Mouse (Mus musculus) ES-E14 (cell line): ENCODE results near the gene Slc25a39.

Experiments used
- HCFC1 ChIP-seq: IDR thresholded peaks from 2 replicates; pipeline ENCODE4 v1.6.1; 2012; ENCODE audit warnings: low read length, inconsistent platforms, borderline replicate concordance; ENCODE audit not compliant: insufficient read depth
- ZC3H11A ChIP-seq: IDR thresholded peaks from 2 replicates; pipeline ENCODE4 v1.6.1; 2012; ENCODE audit warnings: low read depth, mild to moderate bottlenecking, inconsistent platforms, low read length, borderline replicate concordance
- ZNF384 ChIP-seq: IDR thresholded peaks from 2 replicates; pipeline ENCODE4 v1.6.1; 2012; ENCODE audit warnings: low read depth, low read length, inconsistent platforms

GRCm38 (mm10) chr11:102432115-102432843 is 24.5 kb upstream of the Slc25a39 start:
- no peak for TF ChIP-seq HCFC1
- no peak for TF ChIP-seq ZC3H11A
- no peak for TF ChIP-seq ZNF384
